In the genomic region with DNA sequence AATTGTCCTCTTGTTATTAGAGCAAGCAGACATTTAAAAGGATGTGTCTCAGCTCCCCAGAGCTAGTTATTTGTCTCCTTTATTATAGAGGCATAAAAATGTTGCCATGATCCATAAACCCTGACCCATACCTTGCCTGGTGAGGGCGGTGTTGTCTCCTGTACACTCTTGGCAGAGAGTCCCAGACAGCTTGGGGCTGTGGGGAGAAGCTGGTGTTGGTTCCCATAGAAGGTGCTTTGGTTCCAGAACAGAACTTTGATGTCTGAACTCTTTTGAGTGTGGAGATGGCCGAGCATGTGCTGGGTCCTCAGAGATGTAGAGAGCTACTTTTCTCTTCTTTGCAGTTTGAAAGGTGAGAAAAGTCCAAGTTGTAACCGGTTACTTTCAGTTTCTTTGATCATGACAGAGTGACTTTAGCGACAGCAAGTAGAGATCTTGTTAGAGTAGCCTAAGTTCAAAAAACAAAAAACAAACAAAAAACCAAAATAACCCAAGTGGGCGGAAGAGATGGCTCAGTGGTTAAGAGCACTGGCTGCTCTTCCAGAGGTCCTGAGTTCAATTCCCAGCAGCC, we compare ENCODE assay signal across 12 mouse cellular contexts. TPM values are rescaled to one million over a fixed set of nuclear protein-coding genes. Genes with fewer than 3 reads are reported as not detected.
DNase-seq lines count a peak whose midpoint lies in the region; ATAC-seq and TF ChIP-seq lines count a peak whose summit lies in the region.
"Had no signal": no experiment of that assay in that cellular context is flagged by ENCODE, and none has a peak within 500 bp of the region (broad histone marks: within the 10 kb centered on the region; RNA-seq: fewer than 3 reads in every experiment).

A gene (minus strand): TSS at position 224 of the 571 bp plus-strand sequence.

- no peak for ATAC-seq in heart, embryonic 13.5 days (ENCODE audit: extremely low read depth, insufficient number of reproducible peaks, low FRiP score, low TSS enrichment)
- ATAC-seq in liver, embryonic 16.5 days (ENCODE audit: low read depth): no peak

- no peak within 1 kb of the TSS for H3K9ac ChIP-seq in heart, embryonic 13.5 days
- no peak within 1 kb of the TSS for H3K9ac ChIP-seq in liver, embryonic 16.5 days (ENCODE audit: low read depth, low read length)

- 86% methylated on average over 5 of the region's 5 CpGs for WGBS in heart, embryonic 13.5 days
- WGBS in spleen, adult 2 months: 64% methylated on average over 5 of the region's 5 CpGs
- WGBS in liver, embryonic 16.5 days (ENCODE audit: insufficient replicate concordance): 71% methylated on average over 5 of the region's 5 CpGs

- no peaks in the 10 kb centered on the region for H3K9me3 ChIP-seq in heart, embryonic 13.5 days
- no peaks in the 10 kb centered on the region for H3K9me3 ChIP-seq in liver, embryonic 16.5 days (replicated peaks; ENCODE audit: control insufficient read depth, low read length)

- intact Hi-C loops in heart, postnatal 10 days (cut with DNase I): no loop called here
- intact Hi-C loops in left cerebral cortex, postnatal 25 days (cut with DNase I): no loop called here

- 0 out of 2 replicates have a peak within 1 kb of the TSS, but pooled peaks have one; percentile 14 for H3K27ac ChIP-seq in heart, embryonic 13.5 days (replicated peaks)
- peak within 1 kb of the TSS; percentile 50 for H3K27ac ChIP-seq in spleen, adult 2 months (ENCODE audit: insufficient read depth, low read length)
- H3K27ac ChIP-seq in liver, embryonic 16.5 days (ENCODE audit: low read length): no peak within 1 kb of the TSS

- no peak for TF ChIP-seq CTCF in spleen, adult 2 months (IDR thresholded peaks at IDR 0.05; ENCODE audit: extremely low read depth, insufficient read depth, insufficient read length, insufficient replicate concordance)

- H3K36me3 ChIP-seq in heart, embryonic 13.5 days: no peaks in the 10 kb centered on the region
- H3K36me3 ChIP-seq in spleen, adult 2 months (ENCODE audit: control insufficient read depth, insufficient read depth, low read length): no peaks in the 10 kb centered on the region
- H3K36me3 ChIP-seq in liver, embryonic 16.5 days (ENCODE audit: control insufficient read depth, insufficient read depth): no peaks in the 10 kb centered on the region

- H3K4me1 ChIP-seq in heart, embryonic 13.5 days: peaks cover 46% of the 10 kb centered on the region
- peaks cover 7% of the 10 kb centered on the region; the same call in 1 of the 2 replicates for H3K4me1 ChIP-seq in spleen, adult 2 months (ENCODE audit: control insufficient read depth, insufficient read depth, insufficient read length)
- peaks cover 19% of the 10 kb centered on the region for H3K4me1 ChIP-seq in liver, embryonic 16.5 days (ENCODE audit: control insufficient read depth, low read depth, low read length)

- peak within 1 kb of the TSS; percentile 98 for H3K4me2 ChIP-seq in heart, embryonic 13.5 days
- peak within 1 kb of the TSS; percentile 83; the same call in 1 of the 2 replicates for H3K4me2 ChIP-seq in liver, embryonic 16.5 days (ENCODE audit: low read depth, low read length)

- TF ChIP-seq POLR2A in spleen, adult 2 months (IDR thresholded peaks at IDR 0.05; ENCODE audit: low read depth, low read length): no peak

- no peaks in the 10 kb centered on the region for H3K27me3 ChIP-seq in heart, embryonic 13.5 days (replicated peaks)
- H3K27me3 ChIP-seq in spleen, adult 2 months (ENCODE audit: control insufficient read depth, insufficient read depth, low read length): no peaks in the 10 kb centered on the region
- H3K27me3 ChIP-seq in liver, embryonic 16.5 days (ENCODE audit: control insufficient read depth, insufficient read depth, low read depth, low read length): no peaks in the 10 kb centered on the region

- peak within 1 kb of the TSS; percentile 79; the same call in 1 of the 2 replicates for H3K4me3 ChIP-seq in heart, embryonic 13.5 days
- no peak within 1 kb of the TSS for H3K4me3 ChIP-seq in spleen, adult 2 months (ENCODE audit: extremely low read depth, insufficient read depth, insufficient read length)
- H3K4me3 ChIP-seq in liver, embryonic 16.5 days (ENCODE audit: low read depth, low read length): no peak within 1 kb of the TSS

- no peak for DNase-seq in heart, postnatal 10 days
- DNase-seq in spleen, adult 2 months (ENCODE audit: low read depth in 1 of 2, low spot score in 2 of 2): no peak
- DNase-seq in spleen, adult 12 weeks (ENCODE audit: low spot score): no peak
- DNase-seq in thymus, postnatal 4 days: peak; percentile 40
- no peak for DNase-seq in left cerebral cortex, postnatal 25 days (ENCODE audit: low spot score in 2 of 2)
- no peak for DNase-seq in adrenal gland, postnatal 36 days
- DNase-seq: adrenal gland, adult 8-10 months; embryo, embryonic 11 days; gastrocnemius, postnatal 10 days had no signal

RNA-seq across cellular contexts. Expression of the gene that starts here (rescaled TPM):
- polyA plus RNA-seq in heart, embryonic 13.5 days (2015; fragmentation: Nextera tagmentation; extraction: Ambion mirVana): 0.59 and 0.89 TPM in 2 replicates
- not detected for total RNA-seq in heart, postnatal 10 days (2021)
- polyA plus RNA-seq in spleen, adult 2 months (2012; rRNA removed): not detected in 2 replicates
- 0.22 TPM in 1 of 2 replicates, not detected in the other for polyA plus RNA-seq in liver, embryonic 16.5 days (2015; fragmentation: Nextera tagmentation; extraction: Ambion mirVana)
- total RNA-seq in left cerebral cortex, postnatal 25 days (2021): not detected
- total RNA-seq in adrenal gland, postnatal 36 days (2021): not detected
- total RNA-seq: gastrocnemius, postnatal 10 days; layer of hippocampus, adult 8-10 months had no signal
